Mouse (Mus musculus) liver, embryonic 14.5 days (tissue): ENCODE results near the gene Rapgefl1.

Experiments used
- CTCF ChIP-seq: IDR thresholded peaks from 2 replicates; pipeline ENCODE4 v1.5.1; 2016; ENCODE audit warnings: antibody characterized with exemption, low read depth, control low read depth
- EP300 ChIP-seq: IDR thresholded peaks from 2 replicates; pipeline ENCODE4 v1.6.1; 2016; ENCODE audit warnings: antibody characterized with exemption, low read depth

DNA sequence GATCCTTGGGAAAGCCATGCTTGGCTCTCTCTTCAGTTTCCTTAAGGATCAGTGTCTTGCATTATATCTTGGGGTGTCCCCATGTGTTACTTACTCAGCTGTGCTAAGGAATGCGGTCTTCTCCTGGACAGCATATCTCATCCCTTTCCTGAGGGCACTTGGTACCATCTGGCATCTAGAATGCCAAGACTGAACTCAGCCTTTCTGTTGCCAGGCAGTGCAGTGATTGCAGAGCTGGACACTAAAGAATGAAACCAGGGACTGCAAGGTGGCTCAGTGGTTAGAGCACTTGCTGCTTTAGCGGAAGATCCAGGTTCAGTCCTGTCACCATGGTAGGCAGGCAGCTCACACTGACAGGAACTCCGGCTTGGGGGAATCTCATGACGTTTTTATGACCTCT lies 6.7 kb upstream of the Rapgefl1 start:
- TF ChIP-seq CTCF, result no peak
- TF ChIP-seq EP300, result no peak
